Mouse (Mus musculus) CH12.LX (cell line): ENCODE data around the gene Cyp11a1. TPM values are rescaled to one million over a fixed set of nuclear protein-coding genes. Genes with fewer than 3 reads are reported as not detected.

ENCODE experiments used
- DNase-seq: peaks from one replicate; pipeline ENCODE4 v3.0.0-alpha.2; 2013; ENCODE audit errors: extremely low read depth
- H3K27ac ChIP-seq: 2 replicates; pipeline ENCODE4 v1.5.1; 2012; ENCODE audit warnings: low read depth, mild to moderate bottlenecking, control low read depth, moderate library complexity; ENCODE audit not compliant: insufficient read depth
- H3K27me3 ChIP-seq: replicated peaks from 2 replicates; pipeline ENCODE3; 2012; ENCODE audit warnings: inconsistent platforms
- H3K36me3 ChIP-seq, 2 experiments: replicated peaks in 1 of 2; 2 replicates each; pipeline versions ENCODE3 to v1.6.1; 2012; ENCODE audit warnings: inconsistent platforms in 1 of 2, low read length in 1 of 2, mild to moderate bottlenecking in 1 of 2, mixed read lengths in 1 of 2, moderate library complexity in 1 of 2; ENCODE audit not compliant: control insufficient read depth in 1 of 2, insufficient read depth in 1 of 2
- H3K4me1 ChIP-seq, 2 experiments: 2 replicates each; pipeline ENCODE4 v1.6.1; 2012; ENCODE audit warnings: inconsistent platforms in 1 of 2, moderate library complexity in 1 of 2; ENCODE audit not compliant: insufficient read depth in 2 of 2, control insufficient read depth in 1 of 2
- H3K4me2 ChIP-seq: 2 replicates; pipeline ENCODE4 v1.6.1; 2012; ENCODE audit warnings: low read depth, mild to moderate bottlenecking, control low read depth; ENCODE audit not compliant: poor library complexity, insufficient read depth, severe bottlenecking
- H3K4me3 ChIP-seq, 3 experiments: fragments of 150-350 bp in 1 of 3; sonication (generic) in 1 of 3; replicated peaks in 1 of 3; 2 replicates each; pipeline versions ENCODE3 to v1.5.1; 2011 to 2012; ENCODE audit warnings: low read depth in 2 of 3, low read length in 2 of 3, mild to moderate bottlenecking in 2 of 3, moderate library complexity in 2 of 3, control low read depth in 1 of 3, improper control_type of control experiment in 1 of 3, inconsistent platforms in 1 of 3, mixed read lengths in 1 of 3; ENCODE audit not compliant: poor library complexity in 1 of 3
- H3K79me2 ChIP-seq: replicated peaks from 2 replicates; pipeline ENCODE4 v1.6.1; 2012; ENCODE audit warnings: mild to moderate bottlenecking, moderate library complexity; ENCODE audit not compliant: control insufficient read depth, poor library complexity, insufficient read depth, severe bottlenecking; ENCODE audit errors: extremely low read depth
- H3K9ac ChIP-seq: 2 replicates; pipeline ENCODE4 v1.6.1; 2012; ENCODE audit warnings: low read depth, mild to moderate bottlenecking, control low read depth, moderate library complexity; ENCODE audit not compliant: insufficient read depth
- H3K9me3 ChIP-seq: replicated peaks from 2 replicates; pipeline ENCODE3; 2012; ENCODE audit warnings: low read length, inconsistent platforms, mixed read lengths
- BHLHE40 ChIP-seq: IDR thresholded peaks from 2 replicates; pipeline ENCODE4 v1.6.1; 2011; ENCODE audit warnings: mild to moderate bottlenecking, low read depth, low read length, improper control_type of control experiment
- CHD1 ChIP-seq: IDR thresholded peaks from 2 replicates; pipeline ENCODE4 v1.6.1; 2012; ENCODE audit warnings: low read depth, low read length, improper control_type of control experiment, inconsistent platforms
- CHD2 ChIP-seq: IDR thresholded peaks from 2 replicates; pipeline ENCODE4 v1.6.1; 2011; ENCODE audit warnings: low read length, improper control_type of control experiment
- E2F4 ChIP-seq: IDR thresholded peaks from 2 replicates; pipeline ENCODE4 v1.6.1; 2011; ENCODE audit warnings: low read depth, low read length, improper control_type of control experiment; ENCODE audit not compliant: insufficient replicate concordance
- ELF1 ChIP-seq: IDR thresholded peaks from 2 replicates; pipeline ENCODE4 v1.6.1; 2014; ENCODE audit warnings: low read depth, mild to moderate bottlenecking, inconsistent platforms, low read length, improper control_type of control experiment
- EP300 ChIP-seq: IDR thresholded peaks from 2 replicates; pipeline ENCODE4 v1.6.1; 2011; ENCODE audit warnings: low read length, improper control_type of control experiment
- ETS1 ChIP-seq: conservative IDR thresholded peaks from 2 replicates; pipeline ENCODE4 v1.6.1; 2012; ENCODE audit warnings: low read depth, mild to moderate bottlenecking, inconsistent platforms, low read length, improper control_type of control experiment, moderate library complexity
- HCFC1 ChIP-seq: IDR thresholded peaks from 2 replicates; pipeline ENCODE4 v1.6.1; 2012; ENCODE audit warnings: low read depth, mild to moderate bottlenecking, inconsistent platforms, low read length, improper control_type of control experiment
- IRF4 ChIP-seq: IDR thresholded peaks from 2 replicates; pipeline ENCODE4 v1.6.1; 2014; ENCODE audit warnings: low read depth, mild to moderate bottlenecking, inconsistent platforms, low read length, improper control_type of control experiment
- JUN ChIP-seq: IDR thresholded peaks from 2 replicates; pipeline ENCODE4 v1.6.1; 2011; ENCODE audit warnings: low read depth, mild to moderate bottlenecking, low read length, improper control_type of control experiment, moderate library complexity; ENCODE audit not compliant: insufficient read depth
- JUND ChIP-seq: conservative IDR thresholded peaks from 2 replicates; pipeline ENCODE4 v1.6.1; 2011; ENCODE audit warnings: low read depth, low read length, improper control_type of control experiment
- MAFK ChIP-seq: IDR thresholded peaks from 2 replicates; pipeline ENCODE4 v1.6.1; 2011; ENCODE audit warnings: low read length, improper control_type of control experiment; ENCODE audit not compliant: insufficient replicate concordance
- MAX ChIP-seq: IDR thresholded peaks from 2 replicates; pipeline ENCODE4 v1.6.1; 2011; ENCODE audit warnings: low read length, improper control_type of control experiment
- MAZ ChIP-seq: IDR thresholded peaks from 2 replicates; pipeline ENCODE4 v1.6.1; 2012; ENCODE audit warnings: low read depth, mild to moderate bottlenecking, inconsistent platforms, low read length, improper control_type of control experiment, moderate library complexity
- MEF2A ChIP-seq: IDR thresholded peaks from 2 replicates; pipeline ENCODE4 v1.6.1; 2014; ENCODE audit warnings: low read depth, mild to moderate bottlenecking, inconsistent platforms, low read length, improper control_type of control experiment, borderline replicate concordance
- MYC ChIP-seq: IDR thresholded peaks from 2 replicates; pipeline ENCODE4 v1.6.1; 2011; ENCODE audit warnings: low read depth, mild to moderate bottlenecking, improper control_type of control experiment, low read length
- POLR2A ChIP-seq: IDR thresholded peaks from 2 replicates; pipeline ENCODE4 v1.6.1; 2011; ENCODE audit warnings: low read depth, mild to moderate bottlenecking, improper control_type of control experiment, low read length
- POLR2AphosphoS2 ChIP-seq: IDR thresholded peaks from 2 replicates; pipeline ENCODE4 v1.6.1; 2011; ENCODE audit warnings: low read depth, low read length, improper control_type of control experiment
- RCOR1 ChIP-seq: conservative IDR thresholded peaks from 2 replicates; pipeline ENCODE4 v1.6.1; 2012; ENCODE audit warnings: low read depth, mild to moderate bottlenecking, inconsistent platforms, low read length, improper control_type of control experiment
- SIN3A ChIP-seq: IDR thresholded peaks from 2 replicates; pipeline ENCODE4 v1.6.1; 2012; ENCODE audit warnings: low read length, improper control_type of control experiment, inconsistent platforms
- SMC3 ChIP-seq: IDR thresholded peaks from 2 replicates; pipeline ENCODE4 v1.6.1; 2011; ENCODE audit warnings: low read depth, low read length, improper control_type of control experiment
- TBP ChIP-seq: conservative IDR thresholded peaks from 2 replicates; pipeline ENCODE4 v1.6.1; 2011; ENCODE audit warnings: low read depth, low read length, improper control_type of control experiment
- TCF12 ChIP-seq: IDR thresholded peaks from 2 replicates; pipeline ENCODE4 v1.6.1; 2014; ENCODE audit warnings: low read depth, mild to moderate bottlenecking, inconsistent platforms, low read length, improper control_type of control experiment
- USF1 ChIP-seq: IDR thresholded peaks from 2 replicates; pipeline ENCODE4 v1.6.1; 2014; ENCODE audit warnings: low read depth, mild to moderate bottlenecking, inconsistent platforms, low read length, improper control_type of control experiment
- USF2 ChIP-seq: conservative IDR thresholded peaks from 2 replicates; pipeline ENCODE4 v1.6.1; 2011; ENCODE audit warnings: low read depth, low read length, improper control_type of control experiment
- ZC3H11A ChIP-seq: IDR thresholded peaks from 2 replicates; pipeline ENCODE4 v1.6.1; 2012; ENCODE audit warnings: low read depth, mild to moderate bottlenecking, inconsistent platforms, low read length, improper control_type of control experiment
- ZKSCAN1 ChIP-seq: IDR thresholded peaks from 2 replicates; pipeline ENCODE4 v1.6.1; 2012; ENCODE audit warnings: low read depth, inconsistent platforms, low read length, improper control_type of control experiment, borderline replicate concordance
- ZMIZ1 ChIP-seq: IDR thresholded peaks from 2 replicates; pipeline ENCODE4 v1.6.1; 2012; ENCODE audit warnings: low read depth, mild to moderate bottlenecking, inconsistent platforms, low read length, improper control_type of control experiment
- ZNF384 ChIP-seq: IDR thresholded peaks from 2 replicates; pipeline ENCODE4 v1.6.1; 2012; ENCODE audit warnings: low read depth, low read length, improper control_type of control experiment, inconsistent platforms
- dilution Hi-C: fragments of 300-500 bp; cut with MboI; formaldehyde crosslinking; loops from 2 replicates; pipeline ENCODE4 v1.14.3; 2020; ENCODE audit warnings: low sequenced_read_pairs; ENCODE audit not compliant: extremely low pct_unique_long_range_greater_than_20kb, extremely low pct_ligation_motif_present
- in situ Hi-C: fragments of 300-500 bp; cut with MboI; formaldehyde crosslinking; loops from 3 replicates; pipeline ENCODE4 v1.14.3; 2019; ENCODE audit warnings: low sequenced_read_pairs, low pct_ligation_motif_present, low pct_unique_long_range_greater_than_20kb, mixed read lengths
- polyA plus RNA-seq: library from polyadenylated mRNA; unstranded; fragments of >175 nt; gene quantifications from 2 replicates; pipeline ENCODE4 v1.2.1, GENCODE M21; 2012; ENCODE audit warnings: low read depth; ENCODE audit not compliant: insufficient read length
- total RNA-seq, 2 experiments: library from RNA; depleted of rRNA; stranded (reverse); fragments of 300-350 nt in 1 of 2; fragments of >200 nt in 1 of 2; gene quantifications; 2 replicates each; pipeline ENCODE4 v1.2.3; 2012 to 2014

Cyp11a1 gene
- total and polyA plus RNA-seq, 3 experiments, result 2.6 to 12.8 (median 9.0) TPM

GRCm38 (mm10) chr9:57992060-57992459 is 14.2 kb upstream of the Cyp11a1 start:
- H3K27ac ChIP-seq, result peak overlapping the region; percentile 95
- no peaks in the 10 kb centered on the region for H3K9me3 ChIP-seq
- dilution Hi-C loops (no loop called here), in situ Hi-C loops (loop anchor here (5.0 to 10.0 kb wide), 2 partner anchors 55 to 337 kb away; partner anchors contain the start of gene Csk)
- TF ChIP-seq TCF12 (no peak), ELF1 (no peak), POLR2A (peak; percentile 34; the same call in 1 of the 2 replicates), MAZ (no peak), CHD1 (no peak), CHD2 (peak; percentile 39; the same call in 1 of the 2 replicates), TBP (no peak)
- no peaks in the 10 kb centered on the region for H3K27me3 ChIP-seq
- H3K79me2 ChIP-seq, result 0 out of 2 replicates have a peak, but pooled peaks cover 3% of the 10 kb centered on the region
- H3K4me3 ChIP-seq, result peak overlapping the region in 1 of 3 experiments; percentile 31
- peak overlapping the region; percentile 39; the same call in 1 of the 2 replicates for H3K9ac ChIP-seq
- no peaks in the 10 kb centered on the region for H3K36me3 ChIP-seq
- peaks cover 53 to 86% of the 10 kb centered on the region in 2 experiments for H3K4me1 ChIP-seq
- DNase-seq, result peak; percentile 64
- H3K4me2 ChIP-seq, result peak overlapping the region; percentile 82

- Histone ChIP-seq H3K79me2 (0 out of 2 replicates have a peak, but pooled peaks cover 3% of the 10 kb centered on the region), H3K4me1 (peaks cover 47 to 83% of the 10 kb centered on the region in 2 experiments), H3K36me3 (no peaks in the 10 kb centered on the region), H3K9ac (peak overlapping the region; percentile 39; the same call in 1 of the 2 replicates), H3K9me3 (no peaks in the 10 kb centered on the region), H3K27me3 (no peaks in the 10 kb centered on the region), H3K27ac (peak overlapping the region; percentile 95), H3K4me2 (peak overlapping the region; percentile 82), H3K4me3 (peak overlapping the region in 1 of 3 experiments; percentile 26)
- DNase-seq, result peak; percentile 84
- peak; percentile 79 for TF ChIP-seq JUND
- 0 out of 2 replicates have a peak, but pooled peaks have one; percentile 13 for TF ChIP-seq RCOR1
- TF ChIP-seq TCF12, result peak; percentile 45; the same call in 1 of the 2 replicates
- TF ChIP-seq MEF2A, result peak; percentile 69; the same call in 1 of the 2 replicates
- peak; percentile 61 for TF ChIP-seq ETS1
- peak; percentile 73; the same call in 1 of the 2 replicates for TF ChIP-seq MAZ
- peak; percentile 3 for TF ChIP-seq BHLHE40
- no peak for TF ChIP-seq HCFC1
- TF ChIP-seq CHD1, result no peak
- 0 out of 2 replicates have a peak, but pooled peaks have one; percentile 13 for TF ChIP-seq MYC
- peak; percentile 72 for TF ChIP-seq SIN3A
- no peak for TF ChIP-seq USF1
- TF ChIP-seq ZNF384, result peak; percentile 38; the same call in 1 of the 2 replicates
- TF ChIP-seq E2F4, result no peak
- no peak for TF ChIP-seq USF2
- TF ChIP-seq ZKSCAN1, result no peak
- TF ChIP-seq MAFK, result 0 out of 2 replicates have a peak, but pooled peaks have one; percentile 2
- no peak for TF ChIP-seq POLR2AphosphoS2
- no peak for TF ChIP-seq ZC3H11A
- TF ChIP-seq CHD2, result 0 out of 2 replicates have a peak, but pooled peaks have one; percentile 37
- TF ChIP-seq EP300, result peak; percentile 67
- TF ChIP-seq ZMIZ1, result 0 out of 2 replicates have a peak, but pooled peaks have one; percentile 22
- peak; percentile 40; the same call in 1 of the 2 replicates for TF ChIP-seq MAX
- peak; percentile 55 for TF ChIP-seq JUN
- peak; percentile 1; the same call in 1 of the 2 replicates for TF ChIP-seq SMC3
- peak; percentile 95 for TF ChIP-seq IRF4
- TF ChIP-seq POLR2A, result peak; percentile 42
- dilution Hi-C loops (no loop called here), in situ Hi-C loops (loop anchor here (5.0 to 10.0 kb wide), 2 partner anchors 56 to 338 kb away; partner anchors contain the start of gene Csk)
Observed at GRCm38 (mm10) chr9:57992781-57993591, 13.2 kb upstream of the Cyp11a1 start.
